Mouse (Mus musculus): ENCODE measurements around the gene Lima1.

- TF ChIP-seq CTCF (IDR thresholded peaks at IDR 0.05; ENCODE audit: borderline replicate concordance, insufficient read depth, low read depth, low read length) (no peak), POLR2A (IDR thresholded peaks at IDR 0.05; ENCODE audit: borderline replicate concordance, insufficient read depth, low read length) (no peak)
These were observed 28.0 kb upstream of the Lima1 start for GRCm38 (mm10) chr15:99903227-99903626.
